Mouse (Mus musculus): Measurements from ENCODE around the gene Vta1. TPM values are rescaled to one million over a fixed set of nuclear protein-coding genes. Genes with fewer than 3 reads are reported as not detected.

Gene Vta1
- 10 to 100 TPM; 20.8 to 36.7 (median 29.6) TPM for total RNA-seq (2022)

GRCm38 (mm10) chr10:14705072-14706066 lies at the start of gene Vta1, which contains the start of gene Nmbr:
Gene Vta1, minus strand, starts transcription at chr10:14705560.
Gene Nmbr, plus strand, starts transcription at chr10:14705591.
- DNase-seq (ENCODE audit: low spot score): peak; percentile 100

- peak; percentile 19 for DNase-seq (ENCODE audit: low spot score)
Measured at GRCm38 (mm10) chr10:14734285-14734684, 28.9 kb upstream of the Vta1 start.

GRCm38 (mm10) chr10:14725671-14726070 lies 20.3 kb upstream of the Vta1 start:
- no peak for DNase-seq (ENCODE audit: low spot score)

- no peak for DNase-seq (ENCODE audit: low spot score)
Measured at GRCm38 (mm10) chr10:14718114-14718513, 12.8 kb upstream of the Vta1 start, which contains the start of gene Gje1. Gene Gje1, minus strand, starts transcription at chr10:14718214.

- DNase-seq (ENCODE audit: low spot score): no peak
Measured at GRCm38 (mm10) chr10:14703830-14704420, 1.4 kb downstream of the Vta1 start.

GRCm38 (mm10) chr10:14703239-14703638 lies 2.1 kb downstream of the Vta1 start:
- DNase-seq (ENCODE audit: low spot score): no peak

- DNase-seq (ENCODE audit: low spot score): no peak
Measured at GRCm38 (mm10) chr10:14690349-14690748, 15.0 kb downstream of the Vta1 start.

GRCm38 (mm10) chr10:14688785-14689442 lies 16.4 kb downstream of the Vta1 start:
- DNase-seq (ENCODE audit: low spot score): no peak

- no peak for DNase-seq (ENCODE audit: low spot score)
Measured at GRCm38 (mm10) chr10:14685663-14686062, 19.7 kb downstream of the Vta1 start.

GRCm38 (mm10) chr10:14666147-14666546 lies 39.2 kb downstream of the Vta1 start:
- DNase-seq (ENCODE audit: low spot score): peak; percentile 10

- peak; percentile 21 for DNase-seq (ENCODE audit: low spot score)
Measured at GRCm38 (mm10) chr10:14660875-14661274, 44.5 kb downstream of the Vta1 start.

- DNase-seq (ENCODE audit: low spot score): no peak
Measured at GRCm38 (mm10) chr10:14639635-14640034, 65.7 kb downstream of the Vta1 start.

- DNase-seq (ENCODE audit: low spot score): no peak
Measured at GRCm38 (mm10) chr10:14639043-14639442, 66.3 kb downstream of the Vta1 start.

GRCm38 (mm10) chr10:14625706-14626105 lies 79.7 kb downstream of the Vta1 start:
- no peak for DNase-seq (ENCODE audit: low spot score)

- no peak for DNase-seq (ENCODE audit: low spot score)
Measured at GRCm38 (mm10) chr10:14619156-14619555, 86.2 kb downstream of the Vta1 start.

- no peak for DNase-seq (ENCODE audit: low spot score)
Measured at GRCm38 (mm10) chr10:14618301-14618700, 87.1 kb downstream of the Vta1 start.

GRCm38 (mm10) chr10:14615441-14615840 lies 89.9 kb downstream of the Vta1 start:
- DNase-seq (ENCODE audit: low spot score): no peak

- no peak for DNase-seq (ENCODE audit: low spot score)
Measured at GRCm38 (mm10) chr10:14607597-14607996, 97.8 kb downstream of the Vta1 start.

All from heart, adult 8-10 months (tissue).